Mouse (Mus musculus) kidney, postnatal 4 days (tissue): ENCODE measurements at regions not wholly inside any gene's neighbourhood (a gene's known extent, or its start where the extent isn't known, plus 50 kb on each side); places are given as distances from the start of the nearest gene placed in this dataset.
A peak's percentile ranks its signal among the peaks of the same experiment; 100 is the strongest.
"Not testable (repeated sequence)": the region's sequence is repeated elsewhere in the genome, so short reads cannot be mapped to it uniquely, and the experiment has no call there.

Source experiments
- DNase-seq, 2 experiments: peaks; one replicate each; pipeline ENCODE4 v3.0.0; 2021; ENCODE audit warnings: mixed read lengths in 2 of 2

- no peak for DNase-seq
These were observed 58.4 kb downstream of the Ly6f start for GRCm38 (mm10) chr15:75326586-75326985.

GRCm38 (mm10) chr15:75356050-75356735 is 88.0 kb downstream of the Ly6f start:
- DNase-seq: peak in 1 of 2 experiments; percentile 10

DNA sequence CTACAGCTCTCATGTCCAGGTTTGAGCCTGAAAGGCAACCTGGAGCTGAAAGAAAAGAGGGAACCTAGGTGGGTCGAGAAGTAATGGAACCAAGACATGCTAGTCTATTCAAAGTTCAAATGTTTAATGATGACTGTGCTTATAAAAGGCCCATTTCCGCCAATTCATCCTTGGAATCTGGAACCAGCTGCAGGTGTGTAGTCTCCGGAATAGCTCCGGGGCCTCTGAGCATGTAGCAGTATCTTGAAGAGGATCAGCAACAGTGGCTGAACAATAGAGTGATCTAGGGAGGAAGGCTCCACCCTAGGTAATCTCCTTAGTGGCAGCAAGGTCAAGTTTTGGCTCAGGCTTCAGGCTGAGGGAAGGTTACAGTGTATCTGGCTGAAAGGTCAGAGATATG is 103.4 kb downstream of the Ly6f start:
- no peak for DNase-seq

GRCm38 (mm10) chr15:75376391-75377100 is 108.3 kb downstream of the Ly6f start:
- DNase-seq: no peak

GRCm38 (mm10) chr15:75378136-75378535 is 109.9 kb downstream of the Ly6f start:
- DNase-seq: no peak

GRCm38 (mm10) chr15:75379867-75380266 is 111.6 kb downstream of the Ly6f start:
- no peak for DNase-seq

DNA sequence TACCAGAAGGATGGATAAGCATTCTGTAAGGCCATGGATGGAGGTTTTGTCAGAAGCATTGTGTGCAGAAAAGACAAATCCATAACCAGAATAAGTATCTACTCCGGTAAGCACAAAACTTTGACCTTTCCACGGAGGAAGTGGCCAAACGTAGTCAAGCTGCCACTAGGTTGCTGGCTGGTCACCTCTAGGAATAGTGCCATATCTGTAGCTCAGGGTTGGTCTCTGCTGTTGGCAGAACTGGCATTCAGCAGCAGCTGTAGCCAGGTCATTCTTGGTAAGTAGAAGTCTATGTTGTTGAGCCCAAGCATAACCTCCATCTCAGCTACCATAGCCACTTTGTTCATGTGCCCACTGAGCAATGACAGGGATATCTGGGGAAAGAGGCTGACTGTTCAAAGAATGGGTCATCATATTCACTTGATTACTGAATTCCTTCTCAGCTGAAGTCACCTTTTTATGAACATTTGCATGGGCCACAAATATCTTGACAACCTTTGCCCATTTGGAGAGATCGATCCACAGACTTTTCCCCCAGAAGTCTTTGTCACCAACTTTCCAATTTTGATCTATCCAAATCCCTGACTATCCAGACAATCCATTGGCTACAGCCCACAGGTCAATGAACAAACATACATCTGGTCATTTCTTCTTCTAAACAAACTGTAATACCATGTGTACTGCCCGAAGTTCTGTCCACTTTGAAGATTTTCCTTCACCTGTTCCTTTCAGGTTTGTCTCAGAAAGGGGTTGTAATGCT is 114.2 kb downstream of the Ly6f start:
- DNase-seq: no peak

GRCm38 (mm10) chr15:75392924-75393464 is 124.8 kb downstream of the Ly6f start:
- DNase-seq: not testable (repeated sequence)

GRCm38 (mm10) chr15:75397276-75397675 is 129.1 kb downstream of the Ly6f start:
- DNase-seq: no peak
